Mouse (Mus musculus): ENCODE measurements around the gene A4galt. TPM values are rescaled to one million over a fixed set of nuclear protein-coding genes. Genes with fewer than 3 reads are reported as not detected.

Gene A4galt
- polyA plus RNA-seq, 1 experiment, result 20.4 TPM

- WGBS, result 90% methylated on average over 9 of the region's 9 CpGs
- Histone ChIP-seq H3K27me3 (ENCODE audit: control insufficient read depth, insufficient read depth, low read length) (no peaks in the 10 kb centered on the region), H3K27ac (ENCODE audit: insufficient read depth, low read length) (no peak overlapping the region), H3K36me3 (ENCODE audit: control insufficient read depth, insufficient read depth, low read length) (no peaks in the 10 kb centered on the region), H3K4me3 (ENCODE audit: extremely low read depth, insufficient read depth, insufficient read length) (no peak overlapping the region), H3K4me1 (ENCODE audit: control insufficient read depth, insufficient read depth, insufficient read length) (peaks cover 2% of the 10 kb centered on the region; the same call in 1 of the 2 replicates)
- DNase-seq (ENCODE audit: low read depth in 1 of 2, low spot score in 2 of 2), result no peak
- TF ChIP-seq CTCF (IDR thresholded peaks at IDR 0.05; ENCODE audit: extremely low read depth, insufficient read depth, insufficient read length, insufficient replicate concordance), result no peak
- TF ChIP-seq POLR2A (IDR thresholded peaks at IDR 0.05; ENCODE audit: low read depth, low read length), result no peak
Measured at GRCm38 (mm10) chr15:83226066-83226834, 25.3 kb downstream of the A4galt start.

GRCm38 (mm10) chr15:83224136-83224766 is 27.3 kb downstream of the A4galt start:
- no peaks in the 10 kb centered on the region for H3K27me3 ChIP-seq (ENCODE audit: control insufficient read depth, insufficient read depth, low read length)
- peak overlapping the region; percentile 11; the same call in 1 of the 2 replicates for H3K27ac ChIP-seq (ENCODE audit: insufficient read depth, low read length)
- DNase-seq (ENCODE audit: low read depth in 1 of 2, low spot score in 2 of 2), result no peak
- no peak for TF ChIP-seq CTCF (IDR thresholded peaks at IDR 0.05; ENCODE audit: extremely low read depth, insufficient read depth, insufficient read length, insufficient replicate concordance)
- TF ChIP-seq POLR2A (IDR thresholded peaks at IDR 0.05; ENCODE audit: low read depth, low read length), result no peak
- H3K36me3 ChIP-seq (ENCODE audit: control insufficient read depth, insufficient read depth, low read length), result no peaks in the 10 kb centered on the region
- 43% methylated on average over 9 of the region's 9 CpGs for WGBS
- peaks cover 2% of the 10 kb centered on the region; the same call in 1 of the 2 replicates for H3K4me1 ChIP-seq (ENCODE audit: control insufficient read depth, insufficient read depth, insufficient read length)
- no peak overlapping the region for H3K4me3 ChIP-seq (ENCODE audit: extremely low read depth, insufficient read depth, insufficient read length)

GRCm38 (mm10) chr15:83223208-83223962 is 28.2 kb downstream of the A4galt start:
- H3K27ac ChIP-seq (ENCODE audit: insufficient read depth, low read length), result peak overlapping the region; percentile 36; the same call in 1 of the 2 replicates
- H3K4me1 ChIP-seq (ENCODE audit: control insufficient read depth, insufficient read depth, insufficient read length), result peaks cover 2% of the 10 kb centered on the region; the same call in 1 of the 2 replicates
- no peak overlapping the region for H3K4me3 ChIP-seq (ENCODE audit: extremely low read depth, insufficient read depth, insufficient read length)
- H3K36me3 ChIP-seq (ENCODE audit: control insufficient read depth, insufficient read depth, low read length), result no peaks in the 10 kb centered on the region
- TF ChIP-seq POLR2A (IDR thresholded peaks at IDR 0.05; ENCODE audit: low read depth, low read length), result no peak
- no peak for TF ChIP-seq CTCF (IDR thresholded peaks at IDR 0.05; ENCODE audit: extremely low read depth, insufficient read depth, insufficient read length, insufficient replicate concordance)
- DNase-seq (ENCODE audit: low read depth in 1 of 2, low spot score in 2 of 2), result no peak
- 55% methylated on average over 11 of the region's 11 CpGs for WGBS
- H3K27me3 ChIP-seq (ENCODE audit: control insufficient read depth, insufficient read depth, low read length), result no peaks in the 10 kb centered on the region

DNA sequence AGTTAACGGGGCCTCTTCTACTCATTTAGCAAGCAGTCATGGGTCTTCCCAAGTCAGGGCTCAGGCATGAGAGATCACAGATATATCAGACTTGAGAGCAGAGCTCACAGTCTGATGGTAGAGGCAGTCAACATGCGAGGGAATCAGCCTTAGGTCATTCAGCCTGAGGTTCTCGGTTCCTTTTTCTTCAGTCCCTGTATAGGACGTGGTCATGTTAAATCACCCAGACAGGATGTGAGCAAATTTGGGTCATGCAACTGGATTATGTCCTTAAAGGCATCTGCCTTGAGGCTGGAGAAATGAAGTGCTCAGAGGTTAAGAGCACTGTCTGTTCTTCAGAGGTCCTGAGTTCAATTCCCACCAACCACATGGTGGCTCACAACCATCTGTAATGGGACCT is 29.9 kb downstream of the A4galt start:
- H3K4me3 ChIP-seq (ENCODE audit: extremely low read depth, insufficient read depth, insufficient read length), result no peak overlapping the region
- H3K4me1 ChIP-seq (ENCODE audit: control insufficient read depth, insufficient read depth, insufficient read length), result peaks cover 2% of the 10 kb centered on the region; the same call in 1 of the 2 replicates
- H3K27me3 ChIP-seq (ENCODE audit: control insufficient read depth, insufficient read depth, low read length), result no peaks in the 10 kb centered on the region
- TF ChIP-seq POLR2A (IDR thresholded peaks at IDR 0.05; ENCODE audit: low read depth, low read length), result no peak
- no peak for TF ChIP-seq CTCF (IDR thresholded peaks at IDR 0.05; ENCODE audit: extremely low read depth, insufficient read depth, insufficient read length, insufficient replicate concordance)
- no peaks in the 10 kb centered on the region for H3K36me3 ChIP-seq (ENCODE audit: control insufficient read depth, insufficient read depth, low read length)
- no peak for DNase-seq (ENCODE audit: low read depth in 1 of 2, low spot score in 2 of 2)
- 38% methylated on average over 4 of the region's 4 CpGs for WGBS
- H3K27ac ChIP-seq (ENCODE audit: insufficient read depth, low read length), result no peak overlapping the region

DNA sequence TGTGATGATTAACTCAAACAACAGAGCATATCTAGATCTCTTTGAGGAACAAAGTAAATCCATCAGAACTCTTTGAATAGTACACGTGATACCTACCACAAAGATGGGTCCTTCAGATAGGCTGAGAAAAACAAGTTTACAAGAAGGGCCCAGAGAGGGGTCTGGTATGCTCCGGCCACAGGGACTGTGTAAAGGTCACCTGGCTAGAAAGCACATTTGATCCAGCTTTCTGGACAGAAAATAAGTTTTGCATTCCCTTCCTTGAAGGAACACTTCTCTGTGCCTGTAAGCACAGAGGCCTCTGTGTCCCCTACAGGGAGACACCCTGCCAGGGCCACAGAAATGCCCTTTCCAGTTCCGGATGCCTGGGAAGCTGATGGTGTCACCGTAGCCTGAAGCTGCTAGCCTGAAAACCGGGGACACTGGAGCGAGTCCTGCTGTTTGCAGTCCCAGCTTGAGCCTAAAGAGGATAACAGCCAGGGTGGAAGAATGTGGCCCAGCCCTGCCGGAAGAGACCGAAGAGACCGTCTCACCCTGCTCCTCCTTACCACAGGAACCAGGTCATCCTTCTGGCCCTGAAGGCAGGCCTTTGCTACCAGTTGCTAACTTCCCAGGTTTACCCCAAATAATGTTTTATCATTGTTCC is 31.1 kb downstream of the A4galt start:
- Histone ChIP-seq H3K4me1 (ENCODE audit: control insufficient read depth, insufficient read depth, insufficient read length) (peaks cover 2% of the 10 kb centered on the region; the same call in 1 of the 2 replicates), H3K4me3 (ENCODE audit: extremely low read depth, insufficient read depth, insufficient read length) (no peak overlapping the region), H3K27ac (ENCODE audit: insufficient read depth, low read length) (no peak overlapping the region), H3K27me3 (ENCODE audit: control insufficient read depth, insufficient read depth, low read length) (no peaks in the 10 kb centered on the region), H3K36me3 (ENCODE audit: control insufficient read depth, insufficient read depth, low read length) (no peaks in the 10 kb centered on the region)
- no peak for DNase-seq (ENCODE audit: low read depth in 1 of 2, low spot score in 2 of 2)
- TF ChIP-seq POLR2A (IDR thresholded peaks at IDR 0.05; ENCODE audit: low read depth, low read length) (no peak), CTCF (IDR thresholded peaks at IDR 0.05; ENCODE audit: extremely low read depth, insufficient read depth, insufficient read length, insufficient replicate concordance) (no peak)
- WGBS, result 92% methylated on average over 9 of the region's 9 CpGs
